Mouse (Mus musculus) layer of hippocampus, adult 8-10 months (tissue): ENCODE data around the gene Fam167b. TPM values are rescaled to one million over a fixed set of nuclear protein-coding genes. Genes with fewer than 3 reads are reported as not detected.
"Not testable (repeated sequence)": the region's sequence is repeated elsewhere in the genome, so short reads cannot be mapped to it uniquely, and the experiment has no call there.

Experiments used
- DNase-seq, 2 experiments: peaks; one replicate each; pipeline ENCODE4 v3.0.0; 2022; ENCODE audit warnings: low spot score in 2 of 2
- microRNA-seq, 2 experiments: library from miRNA; unstranded; fragments of <30 nt; microRNA quantifications; one replicate each; pipeline ENCODE4 v1.2.0; 2022
- total RNA-seq, 4 experiments: library from RNA; stranded (reverse); gene quantifications; 2 replicates each; pipeline ENCODE4 v1.2.4; 2022

Gene Fam167b
- total RNA-seq, 4 experiments from 2014 or later: 0.70 to 2.4 (median 2.3) TPM; not detected in 1

DNA sequence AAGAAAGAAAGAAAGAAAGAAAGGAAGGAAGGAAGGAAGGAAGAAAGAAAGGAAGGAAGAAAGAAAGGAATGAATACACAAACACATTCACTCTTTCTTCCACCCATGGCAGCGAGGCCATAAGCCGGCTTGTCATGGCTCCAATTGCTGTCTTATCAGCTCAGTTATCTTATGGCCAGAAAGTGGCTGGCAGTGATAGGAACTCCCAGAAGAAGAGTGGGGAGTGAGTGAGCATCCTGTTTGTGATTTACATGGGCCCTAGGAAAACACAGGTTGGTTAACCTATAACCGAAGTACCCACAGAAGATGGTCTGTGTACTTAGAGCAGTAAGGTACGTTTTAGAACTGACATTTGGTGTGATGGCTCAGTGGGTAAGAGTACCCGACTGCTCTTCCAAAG lies 17.2 kb downstream of the Fam167b start:
- DNase-seq: no peak

DNA sequence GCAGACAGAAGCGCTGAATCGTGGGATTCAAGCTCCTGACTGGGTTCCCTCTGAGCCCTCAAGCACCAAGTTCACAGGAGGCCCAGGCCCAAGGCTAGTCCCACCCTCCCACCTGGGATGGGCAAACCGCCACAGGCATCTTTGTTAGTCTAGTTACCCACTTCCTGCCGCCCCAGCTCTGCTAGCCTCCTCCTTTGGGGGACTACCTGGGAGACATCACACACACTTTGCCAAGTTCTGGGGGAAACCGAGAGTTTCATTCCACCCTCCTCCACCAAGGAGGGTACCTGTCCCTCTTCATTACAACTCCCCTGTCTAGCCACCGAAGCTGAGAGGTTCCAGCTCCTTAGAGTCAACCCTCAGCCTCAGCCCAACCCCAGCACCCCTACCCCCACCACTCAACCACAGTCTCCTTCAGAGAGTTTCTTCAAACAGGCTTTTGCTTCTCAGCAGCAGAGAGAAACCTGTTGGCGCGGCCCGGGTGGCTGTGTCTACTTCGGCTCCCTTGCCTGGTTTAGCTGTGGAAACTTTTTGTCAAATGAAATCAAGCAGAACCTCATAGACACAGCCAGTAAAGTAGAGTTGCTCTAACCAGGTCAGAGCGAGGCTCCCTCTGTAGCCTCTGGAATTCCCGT lies 19.9 kb downstream of the Fam167b start:
- DNase-seq: no peak

DNA sequence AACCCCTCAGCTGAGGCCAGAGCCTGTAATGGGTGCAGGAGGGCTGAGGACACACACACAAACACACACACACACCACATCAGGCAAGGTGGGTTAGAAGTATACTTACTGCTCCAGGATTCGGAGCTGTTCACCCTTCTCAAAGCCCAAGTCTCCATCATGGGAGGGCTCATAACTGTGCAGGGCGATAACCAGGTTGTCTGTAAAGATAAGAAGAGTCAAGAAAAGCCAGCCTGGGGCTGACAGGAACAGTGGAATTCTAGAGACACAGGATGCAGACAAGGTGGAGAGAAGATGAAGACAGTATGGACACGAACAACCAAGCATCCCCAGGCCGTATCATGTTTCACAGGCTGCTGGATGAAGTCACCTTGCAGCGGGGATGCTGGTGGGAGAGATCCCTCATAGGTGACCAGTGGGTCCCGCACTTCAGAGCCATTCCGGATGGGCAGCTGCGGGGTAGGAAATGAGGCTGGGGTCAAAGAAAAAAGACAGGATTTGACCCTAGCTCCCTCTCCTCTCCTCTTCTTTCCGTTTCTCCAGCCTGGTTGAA lies 21.0 kb downstream of the Fam167b start:
- DNase-seq: no peak

DNA sequence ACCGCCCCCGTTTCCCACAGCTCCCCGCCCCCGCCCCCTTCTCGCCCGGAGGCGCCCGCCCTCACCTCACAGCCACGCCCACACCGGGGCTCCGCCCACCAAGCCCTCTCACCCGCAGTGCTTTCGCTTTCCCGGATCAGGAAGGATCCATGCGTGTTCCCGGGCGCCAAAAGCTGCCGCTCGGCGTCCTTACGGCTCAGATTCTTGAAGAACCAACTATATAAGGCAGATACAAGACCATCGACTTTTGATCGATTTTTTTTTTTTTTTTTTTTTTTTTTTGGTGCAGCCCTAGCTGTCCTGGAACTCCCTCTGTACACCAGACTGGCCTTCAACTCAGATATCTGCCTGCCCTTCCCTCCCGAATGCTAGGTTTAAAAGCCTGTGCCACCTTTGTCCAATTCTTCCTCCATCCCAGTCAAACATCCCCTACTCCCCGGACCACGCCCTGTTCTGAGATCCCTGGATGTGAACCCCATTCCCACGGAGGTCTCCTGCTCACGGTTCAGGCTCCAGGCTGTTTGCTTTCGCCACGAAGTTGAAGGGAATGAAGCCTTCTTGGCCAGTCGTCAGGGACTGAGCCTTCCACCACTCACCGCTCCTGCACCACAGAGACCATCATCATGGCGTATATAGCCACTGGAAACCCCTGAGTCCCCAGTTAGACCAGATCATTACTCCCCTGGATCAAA lies 21.7 kb downstream of the Fam167b start:
- DNase-seq: peak; percentile 65 to 76

DNA sequence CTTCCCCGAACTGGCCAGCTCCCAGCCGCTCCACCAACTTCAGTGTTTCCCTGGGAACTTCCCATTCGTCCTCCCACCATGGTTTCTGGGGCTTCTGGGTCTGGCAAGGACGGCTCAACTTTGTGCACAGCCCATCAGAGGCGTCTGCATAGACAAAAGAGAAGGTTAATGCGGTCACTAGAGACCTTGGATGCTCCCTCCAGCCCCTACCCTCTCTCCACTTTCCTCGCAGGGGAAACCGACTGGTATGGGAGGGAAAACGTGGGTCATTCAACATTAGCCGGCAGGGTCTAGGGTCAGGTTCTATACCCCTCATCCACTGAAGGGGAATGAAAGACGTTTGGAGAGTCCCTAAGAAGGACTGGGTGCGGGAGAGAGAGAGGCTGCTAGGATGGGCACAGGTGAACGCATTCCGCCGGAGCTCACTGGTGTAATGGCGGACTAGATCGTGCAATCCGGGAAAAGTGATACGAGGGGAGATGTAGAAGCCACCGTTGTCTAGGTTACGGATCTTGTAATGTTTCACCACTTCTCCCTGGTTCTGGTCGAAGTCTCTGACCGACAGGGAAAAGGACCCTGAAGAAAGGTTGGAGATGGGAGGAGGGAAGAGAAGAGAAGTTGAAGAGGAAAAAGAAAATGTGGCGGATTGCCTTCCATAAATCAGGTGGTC lies 22.4 kb downstream of the Fam167b start:
- peak; percentile 31 to 34 for DNase-seq

DNA sequence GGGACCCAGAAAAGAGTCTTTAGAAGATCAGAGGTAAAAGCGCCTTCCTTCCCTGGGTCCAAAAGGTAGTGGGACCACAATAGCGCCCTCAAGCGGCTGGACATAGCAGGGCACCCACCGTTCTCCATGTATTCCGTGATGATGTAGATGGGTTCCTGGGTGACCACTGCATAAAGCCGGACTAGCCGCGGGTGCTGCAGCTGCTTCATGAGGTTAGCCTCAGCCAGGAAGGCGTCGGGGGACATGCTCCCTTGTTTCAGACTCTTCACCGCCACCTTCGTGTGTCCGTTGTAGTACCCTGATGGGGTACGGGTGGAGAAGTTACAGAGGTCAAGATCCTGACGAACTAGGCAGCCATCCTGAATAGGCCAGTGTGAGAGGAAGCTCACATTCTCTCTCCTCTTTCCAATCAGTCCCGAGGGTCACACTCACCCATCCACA lies 22.9 kb downstream of the Fam167b start:
- DNase-seq: peak; percentile 33 to 51

DNA sequence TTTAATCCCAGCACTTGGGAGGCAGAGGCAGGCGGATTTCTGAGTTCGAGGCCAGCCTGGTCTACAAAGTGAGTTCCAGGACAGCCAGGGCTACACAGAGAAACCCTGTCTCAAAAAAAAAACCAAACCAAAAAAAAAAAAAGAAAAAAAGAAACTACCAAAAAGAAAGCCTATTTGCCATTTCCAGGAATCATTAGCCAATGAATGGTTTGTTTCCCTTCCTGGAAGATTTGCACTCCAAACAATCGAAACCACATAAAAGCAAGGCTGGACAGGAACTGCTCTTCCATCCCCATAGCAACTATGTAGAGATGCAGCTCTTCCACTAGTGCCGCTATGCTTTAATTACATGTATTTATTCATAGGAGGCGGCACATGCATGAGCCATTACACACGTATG lies 23.8 kb downstream of the Fam167b start:
- DNase-seq: not testable (repeated sequence)

DNA sequence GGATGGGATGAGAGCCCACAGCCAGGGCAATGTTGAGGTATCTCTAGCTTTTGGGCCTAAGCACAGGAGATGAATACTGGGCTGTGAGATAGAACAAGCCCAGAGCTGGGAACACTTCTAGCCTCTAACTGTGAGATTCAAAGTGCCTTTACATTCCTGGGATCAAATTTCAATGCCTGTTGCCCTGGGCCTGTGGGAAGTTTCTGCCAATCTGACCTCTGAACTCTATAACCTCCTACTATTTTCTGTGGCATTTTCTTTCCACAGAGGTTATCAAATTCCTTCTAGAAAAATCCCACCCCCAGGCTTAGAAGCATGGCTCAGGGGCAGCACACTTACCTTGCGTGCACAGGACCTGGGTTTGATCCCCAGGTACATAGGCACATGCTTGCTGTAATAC lies 28.1 kb downstream of the Fam167b start:
- DNase-seq: no peak

DNA sequence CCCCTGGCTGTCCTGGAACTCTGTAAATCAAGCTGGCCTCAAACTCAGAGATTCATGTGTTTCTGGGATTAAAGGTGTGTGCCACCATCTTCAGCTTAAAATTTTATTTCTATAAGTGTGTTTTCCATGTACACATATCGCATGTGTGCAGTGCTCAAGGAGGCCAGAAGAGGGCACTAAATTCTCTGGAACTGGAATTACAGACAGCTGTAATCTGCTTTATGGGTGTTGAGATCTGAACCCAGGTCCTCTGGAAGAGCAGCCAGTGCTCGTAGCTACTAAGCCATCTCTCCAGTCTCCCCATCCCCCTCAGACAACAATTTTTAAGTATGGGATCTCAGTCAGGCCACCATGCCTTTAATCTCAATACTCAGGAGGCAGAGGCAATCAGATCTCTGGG lies 29.0 kb downstream of the Fam167b start:
- DNase-seq: no peak

DNA sequence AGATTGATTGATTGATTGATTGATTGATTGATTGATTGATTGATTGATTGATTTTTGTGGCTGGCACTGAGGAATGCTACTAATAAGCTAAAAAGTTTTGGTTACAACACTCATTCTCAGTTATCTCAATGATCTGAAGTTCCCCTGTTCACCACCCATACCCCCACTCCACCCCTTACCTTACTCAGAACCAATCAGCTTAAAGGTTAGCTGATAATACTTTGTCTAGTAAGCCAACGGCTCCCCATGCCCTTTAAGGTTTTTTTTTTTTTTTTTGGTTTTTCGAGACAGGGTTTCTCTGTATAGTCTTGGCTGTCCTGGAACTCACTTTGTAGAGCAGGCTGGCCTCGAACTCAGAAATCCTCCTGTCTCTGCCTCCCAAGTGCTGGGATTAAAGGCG lies 30.7 kb downstream of the Fam167b start:
- not testable (repeated sequence) for DNase-seq

DNA sequence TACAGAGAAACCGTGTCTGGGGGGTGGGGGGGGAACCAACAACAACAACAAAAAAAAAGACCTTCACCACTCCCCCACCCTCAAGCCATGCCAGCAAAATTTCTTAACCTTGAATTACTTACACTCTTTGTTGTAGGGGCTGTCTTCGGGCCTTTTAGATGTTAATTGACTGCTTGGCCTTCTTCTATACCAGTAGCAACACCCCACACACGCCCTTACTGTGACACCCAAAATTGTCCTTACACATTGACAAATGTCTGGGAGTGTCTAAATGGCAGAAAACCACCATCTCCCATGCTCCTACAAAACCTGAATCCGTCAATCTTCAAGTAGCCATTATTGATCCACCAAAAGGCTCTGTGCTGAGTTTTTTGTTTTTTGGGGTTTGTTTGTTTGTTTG lies 34.2 kb downstream of the Fam167b start:
- DNase-seq: no peak

DNA sequence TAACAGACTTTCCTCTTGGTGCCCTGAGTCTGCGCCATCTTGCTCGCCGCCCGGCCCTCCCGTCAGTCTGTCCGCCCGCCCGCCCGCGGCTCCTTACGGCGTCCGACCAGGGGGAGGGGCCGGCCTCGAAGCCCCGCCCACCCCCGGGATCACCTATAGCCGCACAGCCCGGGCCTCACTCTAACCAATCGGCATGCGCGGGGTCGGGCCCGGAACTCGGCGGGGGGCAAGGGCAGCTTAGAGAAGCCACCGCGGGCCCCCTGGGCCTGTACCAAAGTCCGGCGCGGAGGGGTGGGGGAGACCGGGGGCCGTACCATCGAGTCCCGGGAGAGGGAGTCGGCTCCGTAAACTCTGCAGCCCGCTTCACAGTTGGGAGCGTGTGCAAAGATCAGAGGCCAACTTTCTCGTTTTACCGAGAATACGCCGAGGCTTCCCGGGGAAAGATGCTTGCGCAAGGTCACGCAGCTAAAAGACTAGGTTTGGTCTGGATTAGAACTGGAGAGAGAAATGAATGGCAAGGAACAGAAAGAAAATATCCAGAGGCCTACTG lies 35.7 kb downstream of the Fam167b start, which contains the start of gene Hdac1:
Hdac1 (minus strand) TSS at position 122 of the 550 bp plus-strand sequence.
- DNase-seq: peak; percentile 94

DNA sequence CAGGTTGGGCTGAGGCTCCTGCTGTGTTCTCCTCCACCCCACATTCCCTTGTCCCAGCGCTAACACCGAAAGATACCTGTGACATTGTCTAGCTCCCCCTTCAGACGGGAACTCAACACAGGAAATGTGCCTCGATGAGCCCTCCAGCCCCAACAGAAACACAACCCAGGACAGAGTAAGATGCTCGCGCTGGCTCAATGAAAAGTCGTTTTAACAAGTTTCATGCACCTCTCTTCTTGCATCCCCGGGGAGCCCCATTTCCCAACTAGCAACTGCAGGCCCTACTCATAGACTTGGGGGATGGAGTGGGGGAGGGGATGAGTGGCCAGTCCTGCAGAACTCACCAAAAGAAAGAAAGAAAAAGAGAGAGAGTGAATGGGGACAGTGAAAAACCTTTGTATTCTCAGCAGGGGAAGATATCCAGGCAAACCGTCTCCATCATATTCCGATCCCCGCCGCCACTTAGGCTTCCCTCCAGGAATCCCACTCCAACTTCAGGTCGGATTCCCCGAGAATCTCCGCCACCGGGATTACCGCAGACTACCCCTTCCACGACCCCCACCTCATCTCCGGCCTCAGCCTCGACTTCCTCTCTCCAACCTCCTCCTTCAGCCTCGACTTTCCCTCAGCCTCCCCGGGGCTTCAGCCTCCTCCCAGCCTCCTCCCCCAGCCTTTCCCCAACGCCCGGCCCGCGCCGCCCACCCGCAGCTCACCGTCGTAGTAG lies 36.3 kb downstream of the Fam167b start:
- no peak for DNase-seq

DNA sequence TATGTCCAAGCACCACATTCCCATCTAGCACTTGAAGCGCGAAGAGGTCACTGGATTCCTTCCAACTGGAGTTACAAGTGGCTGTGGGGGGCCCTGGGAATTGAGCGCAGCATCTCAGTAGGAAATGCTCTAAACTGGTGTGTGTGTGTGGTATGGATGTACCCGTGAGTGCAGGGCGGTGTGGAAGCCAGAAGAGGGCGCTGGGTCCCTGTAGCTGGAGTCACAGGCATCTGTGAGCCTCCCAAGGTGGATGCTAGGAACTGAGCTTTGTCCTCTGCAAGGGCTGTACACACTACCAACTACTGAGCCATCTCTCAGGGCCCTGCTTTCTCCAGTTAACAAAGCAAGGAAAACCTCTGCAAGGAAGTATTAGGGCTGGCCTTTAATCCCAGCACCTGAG lies 38.3 kb downstream of the Fam167b start:
- DNase-seq: no peak

DNA sequence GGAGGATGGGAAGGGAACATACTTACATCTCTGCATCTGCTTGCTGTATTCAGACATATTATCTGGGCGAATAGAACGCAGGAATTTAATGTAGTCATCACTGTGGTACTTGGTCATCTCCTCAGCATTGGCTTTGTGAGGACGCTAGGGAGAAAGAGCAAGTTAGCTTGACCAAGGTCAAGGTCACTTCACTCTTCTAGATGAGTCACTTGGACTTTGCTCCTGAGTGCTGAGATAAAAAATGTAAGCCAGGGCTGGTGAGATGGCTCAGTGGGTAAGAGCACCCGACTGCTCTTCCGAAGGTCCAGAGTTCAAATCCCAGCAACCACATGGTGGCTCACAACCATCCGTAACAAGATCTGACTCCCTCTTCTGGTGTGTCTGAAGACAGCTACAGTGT lies 49.4 kb downstream of the Fam167b start:
- not testable (repeated sequence) for DNase-seq

Small RNA genes within 50 kb of the gene (microRNA-seq; reads per million reads assigned to microRNA genes)
- gene Mir8119: 0 reads per million in 2 experiments

Other genes starting within 250 kb of the Fam167b start
- gene Rbbp4, start 243.2 kb downstream of the Fam167b start, total RNA-seq: 100 to 1,000 TPM; 114 to 129 (median 116) TPM
- 10 to 100 TPM; 30.7 to 32.4 (median 31.6) TPM for gene Zbtb8os, start 242.9 kb downstream of the Fam167b start, total RNA-seq
- gene Zbtb8a, start 200.4 kb downstream of the Fam167b start, total RNA-seq: 1 to 10 TPM; 2.5 to 4.5 (median 2.9) TPM
- 1 to 10 TPM; 3.4 to 4.6 (median 4.0) TPM for gene Zbtb8b, start 137.7 kb downstream of the Fam167b start, total RNA-seq
- gene Bsdc1, start 117.0 kb downstream of the Fam167b start, total RNA-seq: 10 to 100 TPM; 57.4 to 64.9 (median 62.5) TPM
- gene Tssk3, start 87.5 kb downstream of the Fam167b start, total RNA-seq: under 1 TPM in 3 of 4 experiments, not detected in 1; 0.25 to 0.29 (median 0.25) TPM
- not detected for gene Fam229a, start 87.4 kb downstream of the Fam167b start, total RNA-seq
- gene Marcksl1, start 65.0 kb downstream of the Fam167b start, total RNA-seq: 10 to 100 TPM; 55.9 to 79.7 (median 68.7) TPM
- gene Hdac1, start 35.8 kb downstream of the Fam167b start, total RNA-seq: 10 to 100 TPM; 37.7 to 48.1 (median 44.5) TPM
- 1 to 10 TPM; 2.4 to 4.7 (median 3.6) TPM for gene Lck, start 4.9 kb downstream of the Fam167b start, total RNA-seq
- gene Eif3i, start 22.1 kb upstream of the Fam167b start, total RNA-seq: 100 to 1,000 TPM; 119 to 128 (median 123) TPM
- 10 to 100 TPM; 77.3 to 91.3 (median 84.6) TPM for gene Tmem234, start 22.1 kb upstream of the Fam167b start, total RNA-seq
- 1 to 10 TPM; 4.0 to 7.9 (median 5.9) TPM for gene Dcdc2b, start 35.7 kb upstream of the Fam167b start, total RNA-seq
- 10 to 100 TPM; 27.9 to 42.5 (median 36.0) TPM for gene Iqcc, start 40.5 kb upstream of the Fam167b start, total RNA-seq
- 10 to 100 TPM; 59.2 to 67.4 (median 62.1) TPM for gene Ccdc28b, start 45.4 kb upstream of the Fam167b start, total RNA-seq
- gene Txlna, start 62.5 kb upstream of the Fam167b start, total RNA-seq: 10 to 100 TPM; 42.1 to 46.3 (median 44.6) TPM
- 100 to 1,000 TPM in 2 of 4 experiments, 10 to 100 TPM in 2; 80.9 to 108 (median 97.7) TPM for gene Kpna6, start 94.2 kb upstream of the Fam167b start, total RNA-seq
- gene Tmem39b, start 118.3 kb upstream of the Fam167b start, total RNA-seq: 10 to 100 TPM; 13.4 to 16.0 (median 14.9) TPM
- gene Khdrbs1, start 163.8 kb upstream of the Fam167b start, total RNA-seq: 10 to 100 TPM; 83.3 to 90.1 (median 85.7) TPM
- 100 to 1,000 TPM; 138 to 173 (median 144) TPM for gene Ptp4a2, start 232.7 kb upstream of the Fam167b start, total RNA-seq